Mouse (Mus musculus): ENCODE measurements around the gene Fuz.

Gene Fuz

GRCm38 (mm10) chr7:44949922-44950321 is 54.0 kb downstream of the Fuz start:
- no peak for DNase-seq

GRCm38 (mm10) chr7:44951960-44952359 is 56.1 kb downstream of the Fuz start:
- peak; percentile 81 to 88 for DNase-seq

All from kidney, postnatal 4 days (tissue).